Mouse (Mus musculus) urinary bladder, postnatal 36 days (tissue): ENCODE measurements around the gene Nckap5l.
"Not testable (repeated sequence)": the region's sequence is repeated elsewhere in the genome, so short reads cannot be mapped to it uniquely, and the experiment has no call there.

Experiments
- DNase-seq, 2 experiments: peaks; one replicate each; pipeline ENCODE4 v3.0.0; 2022; ENCODE audit warnings: low spot score in 2 of 2, mixed read lengths in 1 of 2

The Nckap5l gene

GRCm38 (mm10) chr15:99469736-99470135 is 12.2 kb upstream of the Nckap5l start:
- DNase-seq, result no peak

GRCm38 (mm10) chr15:99469067-99469466 is 11.5 kb upstream of the Nckap5l start:
- peak; percentile 67 to 73 for DNase-seq

GRCm38 (mm10) chr15:99463194-99463593 is 5.6 kb upstream of the Nckap5l start:
- peak; percentile 48 to 49 for DNase-seq

GRCm38 (mm10) chr15:99456963-99457605 is 464 bp downstream of the Nckap5l start:
- DNase-seq, result peak in 1 of 2 experiments; percentile 58

- DNase-seq, result no peak
Measured at GRCm38 (mm10) chr15:99456338-99456962, 1.1 kb downstream of the Nckap5l start.

GRCm38 (mm10) chr15:99455415-99455814 is 2.1 kb downstream of the Nckap5l start:
- DNase-seq, result no peak

- no peak for DNase-seq
Measured at GRCm38 (mm10) chr15:99454585-99455279, 2.8 kb downstream of the Nckap5l start.

GRCm38 (mm10) chr15:99453153-99453900 is 4.2 kb downstream of the Nckap5l start:
- no peak for DNase-seq

GRCm38 (mm10) chr15:99449751-99450280 is 7.7 kb downstream of the Nckap5l start:
- DNase-seq, result no peak

- DNase-seq, result peak in 1 of 2 experiments; percentile 52
Measured at GRCm38 (mm10) chr15:99449131-99449750, 8.3 kb downstream of the Nckap5l start.

GRCm38 (mm10) chr15:99446136-99446535 is 11.4 kb downstream of the Nckap5l start:
- not testable (repeated sequence) for DNase-seq

GRCm38 (mm10) chr15:99445567-99445966 is 12.0 kb downstream of the Nckap5l start:
- DNase-seq, result no peak

- DNase-seq, result no peak
Measured at GRCm38 (mm10) chr15:99442358-99442757, 15.2 kb downstream of the Nckap5l start.

GRCm38 (mm10) chr15:99440816-99441457 is 16.6 kb downstream of the Nckap5l start:
- DNase-seq, result no peak

GRCm38 (mm10) chr15:99440112-99440815 is 17.3 kb downstream of the Nckap5l start:
- DNase-seq, result no peak

GRCm38 (mm10) chr15:99438966-99439698 is 18.4 kb downstream of the Nckap5l start:
- no peak for DNase-seq

- no peak for DNase-seq
Measured at GRCm38 (mm10) chr15:99433913-99434312, 23.6 kb downstream of the Nckap5l start.

- DNase-seq, result no peak
Measured at GRCm38 (mm10) chr15:99433081-99433718, 24.3 kb downstream of the Nckap5l start.

- no peak for DNase-seq
Measured at GRCm38 (mm10) chr15:99431967-99432366, 25.6 kb downstream of the Nckap5l start.
